Mouse (Mus musculus): Measurements from ENCODE around the gene Man1c1.

Gene Man1c1

DNA sequence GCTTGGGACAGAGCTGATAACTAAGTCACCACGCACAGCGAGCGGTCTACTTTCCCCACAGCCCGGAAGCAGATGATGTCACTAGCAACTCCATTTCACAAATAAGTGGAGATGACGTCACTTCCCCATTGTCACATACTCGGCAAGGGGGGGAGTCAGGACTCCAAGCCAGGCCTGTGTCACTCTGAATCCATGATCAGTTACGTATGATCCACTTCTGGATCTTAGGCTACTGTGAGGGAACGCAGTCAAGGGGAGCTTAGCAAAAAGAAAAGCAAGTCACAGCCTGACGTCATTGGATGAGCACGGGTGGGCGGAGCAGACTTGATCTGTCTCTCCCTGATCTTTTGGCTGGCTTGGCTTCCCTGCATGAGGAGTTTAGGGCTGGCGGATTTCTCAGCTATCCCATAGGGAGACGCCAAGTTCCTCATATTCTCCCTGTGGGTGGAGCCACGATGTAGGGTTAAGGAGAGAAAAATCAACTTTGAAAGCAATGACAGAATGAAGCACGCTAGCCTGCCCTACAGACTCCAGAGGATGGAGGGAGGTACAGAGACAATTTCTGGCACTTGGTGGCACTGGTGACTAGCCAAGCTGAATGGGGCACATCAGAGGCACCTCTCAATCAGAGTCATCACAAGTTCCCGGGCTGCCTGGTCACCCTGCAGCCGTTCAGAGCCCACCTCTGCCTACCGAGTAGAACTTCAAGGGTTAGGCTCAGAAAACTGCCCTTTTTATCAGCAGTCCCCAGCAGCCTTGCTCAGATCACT is 155.7 kb downstream of the Man1c1 start:
- DNase-seq (ENCODE audit: low spot score in 2 of 2) = no peak

DNA sequence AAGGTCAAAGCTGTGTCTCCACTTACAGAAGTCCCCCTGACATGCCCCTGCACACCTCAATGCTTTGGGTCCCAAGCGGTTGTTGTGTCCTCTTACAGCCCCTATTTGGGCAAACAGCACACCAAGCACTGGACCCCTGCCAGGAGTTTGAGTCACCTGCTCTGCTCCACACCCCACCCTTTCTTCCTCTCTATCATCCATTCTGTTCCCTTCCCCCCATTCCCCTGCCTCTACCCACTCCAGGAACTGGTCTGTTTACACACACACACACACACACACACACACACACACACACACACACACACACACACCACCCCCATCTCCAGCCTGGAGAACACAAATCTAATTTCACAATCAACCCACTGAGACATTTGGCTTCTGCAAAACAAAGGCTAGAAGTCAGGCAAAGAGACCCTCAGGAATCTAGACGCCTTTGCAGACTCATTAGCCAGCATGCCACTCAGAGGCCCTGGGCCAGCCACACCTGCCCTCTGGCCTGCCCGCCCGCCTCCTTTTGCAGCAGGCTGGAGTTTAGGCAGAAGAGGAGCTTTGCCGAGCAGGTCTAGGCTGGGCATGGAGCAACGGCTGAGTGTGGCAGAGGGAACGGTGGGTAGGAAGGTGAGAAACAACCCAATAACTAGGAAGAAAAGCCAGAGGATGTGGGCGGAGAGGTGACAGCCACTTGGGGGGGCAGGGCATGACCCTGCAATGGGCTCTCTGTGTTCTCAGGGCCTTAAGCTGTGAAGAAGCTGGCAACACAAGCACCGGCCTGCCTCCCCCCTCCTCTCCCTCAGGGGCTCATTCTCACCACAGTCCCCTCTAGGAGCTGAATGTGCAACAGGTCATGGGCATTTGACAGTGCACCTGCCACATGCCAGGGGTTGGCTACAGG is 157.0 kb downstream of the Man1c1 start:
- DNase-seq (ENCODE audit: low spot score in 2 of 2) = no peak

DNA sequence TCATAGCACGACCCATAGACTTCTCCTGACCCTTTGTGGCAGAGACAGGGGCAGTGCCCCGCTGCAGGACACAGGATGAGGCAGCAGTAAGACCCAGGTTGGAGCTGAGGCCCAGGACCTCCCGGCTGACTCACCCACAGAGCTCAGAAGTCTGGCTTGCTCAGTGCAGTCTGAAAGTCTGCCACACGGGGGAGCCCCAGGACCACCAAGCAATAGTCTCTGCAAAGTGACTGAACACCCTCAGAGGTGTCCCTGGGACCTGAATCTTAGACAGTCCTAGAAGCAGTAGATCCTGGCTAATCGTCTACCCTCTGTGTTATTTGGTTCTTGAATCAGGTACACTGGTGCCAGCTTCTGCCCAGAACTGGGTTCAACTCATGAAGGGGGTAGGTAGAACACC is 160.8 kb downstream of the Man1c1 start:
- DNase-seq (ENCODE audit: low spot score in 2 of 2) = peak; percentile 96 to 97

GRCm38 (mm10) chr4:134542726-134543125 is 161.4 kb downstream of the Man1c1 start:
- no peak for DNase-seq (ENCODE audit: low spot score in 2 of 2)

- no peak for DNase-seq (ENCODE audit: low spot score in 2 of 2)
Measured at GRCm38 (mm10) chr4:134538997-134539580, 165.0 kb downstream of the Man1c1 start.

- peak; percentile 53 to 64 for DNase-seq (ENCODE audit: low spot score in 2 of 2)
Measured at GRCm38 (mm10) chr4:134535787-134536151, 168.3 kb downstream of the Man1c1 start.

DNA sequence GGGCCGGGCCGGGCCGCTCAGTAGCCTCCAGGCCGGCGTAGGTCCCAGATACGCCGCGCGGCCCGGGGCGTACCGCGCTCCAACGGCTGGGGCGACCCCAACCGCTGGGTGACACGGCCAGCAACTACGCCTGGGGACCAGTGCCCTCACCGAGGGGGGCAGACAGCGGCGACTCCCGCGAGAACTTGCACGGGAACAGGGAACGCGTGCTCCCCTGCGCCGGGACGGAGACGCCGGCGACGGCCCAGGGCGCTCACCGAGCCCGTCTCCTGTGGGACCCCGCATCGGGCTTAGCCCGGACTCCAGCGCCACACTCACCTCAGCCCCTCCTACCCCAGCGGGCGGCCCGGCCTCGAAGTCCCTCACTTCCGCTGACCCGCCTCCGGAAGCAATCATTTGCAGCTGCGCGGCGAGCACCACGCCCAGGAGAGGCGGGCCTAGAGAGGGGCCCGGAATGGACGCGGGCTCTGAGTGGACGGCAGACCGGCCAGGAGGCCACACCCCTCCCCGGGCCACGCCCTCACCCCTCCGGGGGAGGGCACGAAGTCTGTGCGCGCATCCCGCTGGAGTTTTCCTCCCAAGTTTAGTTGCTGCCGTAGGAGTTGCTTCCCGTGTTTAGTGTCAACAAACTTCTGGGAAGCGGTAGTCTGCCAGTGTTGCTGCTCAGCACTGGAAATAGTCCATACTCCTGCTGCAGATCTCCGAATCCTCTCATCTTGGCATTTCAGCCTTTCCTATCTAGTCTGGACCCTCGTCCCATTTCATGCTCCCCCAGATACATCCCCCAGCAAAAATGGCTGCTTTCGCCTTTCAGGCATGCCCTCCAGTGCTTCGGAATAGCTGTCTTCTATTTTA is 168.9 kb downstream of the Man1c1 start, which contains the start of gene Mtfr1l:
Gene Mtfr1l, minus strand, starts transcription at position 456 of the 855 bp plus-strand sequence.
- peak; percentile 96 for DNase-seq (ENCODE audit: low spot score in 2 of 2)

- DNase-seq (ENCODE audit: low spot score in 2 of 2) = no peak
Measured at GRCm38 (mm10) chr4:134534124-134534886, 169.8 kb downstream of the Man1c1 start.

- DNase-seq (ENCODE audit: low spot score in 2 of 2) = no peak
Measured at GRCm38 (mm10) chr4:134533421-134533820, 170.7 kb downstream of the Man1c1 start.

- DNase-seq (ENCODE audit: low spot score in 2 of 2) = no peak
Measured at GRCm38 (mm10) chr4:134532928-134533327, 171.2 kb downstream of the Man1c1 start.

DNA sequence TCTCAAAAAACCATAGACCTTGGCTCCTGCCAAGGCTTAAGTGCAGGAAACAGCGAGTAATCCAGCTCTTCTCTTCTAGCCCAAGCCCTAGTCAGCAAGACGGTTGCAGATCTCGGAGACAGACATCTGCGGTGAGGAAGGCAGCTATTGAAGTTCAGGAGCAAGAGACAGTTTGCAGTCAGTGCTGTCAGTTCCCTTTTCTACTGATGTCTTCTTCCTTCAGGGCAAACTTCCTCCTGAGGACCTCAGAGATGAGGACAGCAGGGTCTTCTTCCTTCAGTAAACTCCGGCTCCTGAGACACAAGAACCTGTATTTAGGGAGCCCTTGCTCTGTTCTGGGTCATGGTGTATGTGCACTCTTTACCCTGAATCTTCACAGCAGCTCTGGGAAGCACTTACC is 177.9 kb downstream of the Man1c1 start:
- DNase-seq (ENCODE audit: low spot score in 2 of 2) = no peak

- no peak for DNase-seq (ENCODE audit: low spot score in 2 of 2)
Measured at GRCm38 (mm10) chr4:134525806-134526205, 178.3 kb downstream of the Man1c1 start.

DNA sequence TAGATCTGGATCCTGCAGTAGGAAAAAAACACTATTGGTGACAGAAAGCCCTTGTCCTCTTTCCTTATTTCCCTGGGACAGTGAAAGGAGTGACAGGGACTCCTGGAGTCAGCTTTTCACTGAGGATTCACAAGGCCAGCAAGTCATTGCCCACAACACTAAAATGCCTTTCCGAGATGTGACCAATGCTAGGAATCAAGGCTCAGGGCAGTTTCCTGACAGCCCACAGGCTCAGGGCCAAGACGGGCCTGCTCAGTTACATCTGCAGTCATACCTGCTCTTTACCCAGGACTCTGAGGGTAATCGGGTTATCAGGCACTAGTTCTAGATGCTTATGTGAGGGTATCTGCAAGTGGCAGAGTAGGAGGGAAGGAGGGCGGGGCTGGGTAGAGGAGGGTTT is 180.6 kb downstream of the Man1c1 start:
- no peak for DNase-seq (ENCODE audit: low spot score in 2 of 2)

- DNase-seq (ENCODE audit: low spot score in 2 of 2) = no peak
Measured at GRCm38 (mm10) chr4:134519281-134519680, 184.8 kb downstream of the Man1c1 start.

DNA sequence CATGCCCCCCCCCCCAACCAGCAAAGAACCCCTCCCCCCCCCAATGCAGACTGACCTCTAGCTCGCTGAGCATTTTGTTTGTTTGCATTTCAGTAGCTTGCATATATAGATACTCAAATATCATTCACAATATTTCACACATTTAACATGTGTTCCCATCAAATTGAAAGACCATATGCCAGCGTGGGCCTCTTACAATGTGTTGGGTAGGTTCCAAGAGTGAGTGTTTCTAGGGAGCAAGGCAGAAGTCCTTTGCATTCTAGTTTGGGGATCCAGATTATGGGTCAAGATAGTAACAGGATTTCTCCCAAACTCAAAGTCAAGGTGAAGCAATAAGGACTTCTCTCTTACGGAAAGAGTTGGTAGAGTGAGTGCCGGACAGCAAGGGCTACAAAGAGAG is 185.5 kb downstream of the Man1c1 start:
- no peak for DNase-seq (ENCODE audit: low spot score in 2 of 2)

DNA sequence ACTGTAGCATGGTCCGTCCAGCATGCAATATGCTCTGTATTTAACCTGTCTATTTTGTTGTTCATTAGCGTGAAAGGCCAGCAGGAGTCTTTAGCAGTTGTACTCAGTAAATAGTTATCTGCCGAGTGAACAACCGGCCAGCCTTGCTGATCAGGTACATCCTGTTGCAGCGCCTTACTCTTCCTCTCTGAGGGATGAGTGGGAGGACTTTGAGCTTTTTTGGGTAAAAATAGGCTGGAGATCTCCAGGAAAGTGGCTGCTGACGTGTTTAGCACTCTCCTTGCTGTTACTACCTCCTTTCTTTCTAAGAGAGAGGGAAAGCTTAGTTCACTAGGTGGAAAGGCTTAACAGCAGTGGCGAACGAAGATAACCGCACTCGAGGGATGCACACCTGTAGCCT is 186.4 kb downstream of the Man1c1 start:
- DNase-seq (ENCODE audit: low spot score in 2 of 2) = peak; percentile 53

- peak; percentile 62 to 66 for DNase-seq (ENCODE audit: low spot score in 2 of 2)
Measured at GRCm38 (mm10) chr4:134516981-134517380, 187.1 kb downstream of the Man1c1 start.

DNA sequence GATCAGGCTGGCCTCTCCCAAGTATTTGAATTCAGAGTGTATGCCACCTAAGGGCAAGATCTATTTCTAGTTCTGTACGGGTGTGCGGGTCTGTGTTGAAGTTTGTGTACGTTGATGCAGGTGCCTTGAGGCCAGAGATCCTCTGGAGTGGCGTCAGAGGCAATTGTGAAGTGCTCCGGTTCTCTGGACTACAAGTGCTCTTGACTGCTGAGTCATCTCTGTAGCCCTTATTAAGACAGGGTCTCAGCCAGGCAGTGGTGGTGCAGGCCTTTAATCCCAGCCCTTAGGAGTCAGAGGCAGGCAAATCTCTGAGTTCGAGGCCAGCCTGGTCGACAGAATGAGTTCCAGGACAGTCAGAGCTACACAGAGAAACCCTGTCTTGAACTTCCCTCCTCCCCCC is 188.5 kb downstream of the Man1c1 start:
- DNase-seq (ENCODE audit: low spot score in 2 of 2) = no peak

GRCm38 (mm10) chr4:134514309-134514930 is 189.7 kb downstream of the Man1c1 start:
- DNase-seq (ENCODE audit: low spot score in 2 of 2) = no peak

- peak in 1 of 2 experiments; percentile 46 for DNase-seq (ENCODE audit: low spot score in 2 of 2)
Measured at GRCm38 (mm10) chr4:134512798-134513197, 191.3 kb downstream of the Man1c1 start.
